Mouse (Mus musculus) B cell, adult 67 days (primary cell): ENCODE data around the gene Fam228a. TPM values are rescaled to one million over a fixed set of nuclear protein-coding genes. Genes with fewer than 3 reads are reported as not detected.

Experiments used
- total RNA-seq, 2 experiments: library from RNA; stranded (reverse); gene quantifications; 4 replicates each; pipeline ENCODE4 v1.2.4; 2023

Gene Fam228a
- under 1 TPM in 1 of 2 experiments, not detected in 1; 0.35 TPM for total RNA-seq

DNA sequence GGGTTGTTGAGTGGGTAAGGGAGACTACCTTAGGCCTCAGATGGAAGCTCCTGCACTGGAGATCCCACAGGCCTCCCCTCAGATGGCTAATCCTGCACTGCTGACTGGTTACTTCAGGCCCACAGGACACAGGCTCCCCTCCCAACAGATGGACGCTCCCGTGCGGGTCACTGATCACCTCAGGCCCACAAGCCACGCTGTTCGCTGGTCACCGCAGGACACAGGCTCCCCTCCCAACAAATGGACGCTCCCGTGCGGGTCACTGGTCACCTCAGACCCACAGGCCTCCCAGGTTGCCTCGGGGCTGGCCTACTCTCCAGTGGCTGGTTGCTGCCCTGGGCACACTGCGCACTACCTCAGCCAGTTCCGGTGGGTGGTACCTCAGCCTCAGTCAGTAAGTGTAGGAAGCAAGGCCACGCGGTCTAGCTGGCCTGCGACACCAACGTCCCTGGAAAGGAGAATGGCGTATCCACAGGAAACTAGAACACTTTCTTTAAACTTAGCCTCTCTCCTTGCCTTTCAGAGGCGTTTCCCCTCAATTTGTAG lies at the start of gene Fam228a:
TSS of gene Fam228a (minus strand) at position 400 of the 546 bp plus-strand sequence.

DNA sequence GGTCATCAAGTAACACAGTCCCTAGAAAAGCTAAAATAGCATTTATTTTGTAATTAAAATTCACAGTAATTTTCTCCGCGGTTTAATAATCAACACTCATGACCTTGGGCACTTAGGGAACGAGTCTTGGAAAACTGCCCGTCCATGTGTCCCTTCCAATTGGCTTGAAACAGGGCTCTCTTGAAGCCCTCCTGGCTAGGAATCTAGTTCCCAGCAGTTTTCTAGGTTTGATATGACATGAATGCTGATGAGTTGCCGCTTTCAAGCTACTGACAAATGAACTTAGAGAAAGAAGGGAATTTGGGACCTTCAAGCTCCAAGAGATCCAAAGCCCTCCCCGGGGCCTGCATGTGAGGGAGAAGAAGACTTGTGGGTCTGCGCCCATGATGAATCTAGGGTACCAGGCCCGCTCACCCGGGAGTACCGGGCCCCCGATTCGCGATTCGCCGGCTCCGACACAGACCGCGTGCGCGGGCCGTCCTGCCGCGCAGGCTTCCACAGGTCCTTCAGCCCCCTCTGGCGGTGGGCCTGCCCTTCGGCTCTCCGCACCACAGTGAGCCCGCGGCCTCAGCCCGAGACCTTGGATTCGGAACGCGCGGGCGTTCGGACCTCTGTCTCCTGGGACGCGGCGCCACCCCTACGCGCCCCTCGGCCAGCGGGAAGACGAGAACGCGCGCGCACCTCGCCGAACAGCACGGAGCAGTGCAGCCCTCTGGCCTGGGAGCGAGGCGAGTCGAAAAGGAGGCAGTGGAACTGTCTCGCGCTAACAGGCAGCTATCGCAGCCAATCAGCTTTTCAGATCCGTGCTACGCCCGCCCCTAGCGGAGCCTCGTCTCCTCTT lies 30.5 kb upstream of the Fam228a start, which contains the start of the genes Pfn4 and Fam228b:
TSS of gene Pfn4 (plus strand) at position 531 of the 841 bp plus-strand sequence.
TSS of gene Fam228b (minus strand) at position 776 of the 841 bp plus-strand sequence.

Other genes with a start within 250 kb of the Fam228a start
- gene Itsn2, start 145.8 kb downstream of the Fam228a start, total RNA-seq: 100 to 1,000 TPM; 381 to 384 TPM
- gene Gm3625, start 145.5 kb downstream of the Fam228a start, total RNA-seq: not detected
- 1 to 10 TPM; 1.1 to 3.3 TPM for gene Pfn4, start 30.6 kb upstream of the Fam228a start, total RNA-seq
- 1 to 10 TPM; 6.5 to 6.7 TPM for gene Fam228b, start 30.8 kb upstream of the Fam228a start, total RNA-seq
- 100 to 1,000 TPM; 138 to 152 TPM for gene Sf3b6, start 79.1 kb upstream of the Fam228a start, total RNA-seq
- gene Fkbp1b, start 103.2 kb upstream of the Fam228a start, total RNA-seq: not detected
- gene Wdcp, start 104.9 kb upstream of the Fam228a start, total RNA-seq: 10 to 100 TPM; 15.7 to 19.4 TPM
- gene Mfsd2b, start 135.9 kb upstream of the Fam228a start, total RNA-seq: 1 to 10 TPM; 2.3 to 2.8 TPM
- gene Ubxn2a, start 169.3 kb upstream of the Fam228a start, total RNA-seq: 10 to 100 TPM; 27.6 to 30.1 TPM
- 10 to 100 TPM; 86.1 to 87.4 TPM for gene Atad2b, start 178.9 kb upstream of the Fam228a start, total RNA-seq